In genomic region chr3:87263436-87263835, GRCm38 (mm10) we compare ENCODE assay signal across 10 mouse cellular contexts. TPM values are rescaled to one million over a fixed set of nuclear protein-coding genes. Genes with fewer than 3 reads are reported as not detected.
DNase-seq lines count a peak whose midpoint lies in the region; ATAC-seq and TF ChIP-seq lines count a peak whose summit lies in the region.
"Had no signal": no experiment of that assay in that cellular context is flagged by ENCODE, and none has a peak within 500 bp of the region (broad histone marks: within the 10 kb centered on the region; RNA-seq: fewer than 3 reads in every experiment).

Fcrls (minus strand) TSS chr3:87263738.

- 91% methylated on average over 7 of the region's 7 CpGs for WGBS in forebrain, postnatal 0 days
- WGBS in forebrain, embryonic 10.5 days: 91% methylated on average over 7 of the region's 7 CpGs
- WGBS in neural tube, embryonic 13.5 days: 92% methylated on average over 7 of the region's 7 CpGs
- 71% methylated on average over 7 of the region's 7 CpGs for WGBS in stomach, embryonic 16.5 days
- 47% methylated on average over 7 of the region's 7 CpGs for WGBS in liver, embryonic 11.5 days

- no peak for ATAC-seq in forebrain, postnatal 0 days
- ATAC-seq in neural tube, embryonic 13.5 days (ENCODE audit: low read depth): no peak
- ATAC-seq in stomach, embryonic 16.5 days (ENCODE audit: insufficient read depth, low FRiP score): no peak
- no peak for ATAC-seq in liver, embryonic 11.5 days (replicated peaks; ENCODE audit: low FRiP score)
- ATAC-seq: liver, embryonic 12.5 days had no signal

- H3K9ac ChIP-seq in forebrain, postnatal 0 days: no peak within 1 kb of the TSS
- H3K9ac ChIP-seq in neural tube, embryonic 13.5 days: no peak within 1 kb of the TSS
- H3K9ac ChIP-seq in stomach, embryonic 16.5 days (ENCODE audit: low read length): no peak within 1 kb of the TSS
- H3K9ac ChIP-seq in liver, embryonic 11.5 days (ENCODE audit: low read depth, low read length): no peak within 1 kb of the TSS
- H3K9ac ChIP-seq: liver, embryonic 12.5 days had no signal

- no peak within 1 kb of the TSS for H3K27ac ChIP-seq in forebrain, postnatal 0 days (ENCODE audit: low read depth, low read length)
- no peak within 1 kb of the TSS for H3K27ac ChIP-seq in forebrain, embryonic 10.5 days
- H3K27ac ChIP-seq in neural tube, embryonic 13.5 days (replicated peaks): no peak within 1 kb of the TSS
- H3K27ac ChIP-seq in stomach, embryonic 16.5 days (ENCODE audit: low read length): no peak within 1 kb of the TSS
- H3K27ac ChIP-seq in liver, embryonic 11.5 days (ENCODE audit: low read depth, low read length): no peak within 1 kb of the TSS
- H3K27ac ChIP-seq: liver, embryonic 12.5 days had no signal

- no peak within 1 kb of the TSS for H3K4me3 ChIP-seq in forebrain, postnatal 0 days (ENCODE audit: low read depth, low read length)
- no peak within 1 kb of the TSS for H3K4me3 ChIP-seq in forebrain, embryonic 10.5 days
- H3K4me3 ChIP-seq in neural tube, embryonic 13.5 days: no peak within 1 kb of the TSS
- H3K4me3 ChIP-seq in stomach, embryonic 16.5 days (replicated peaks; ENCODE audit: low read length): no peak within 1 kb of the TSS
- no peak within 1 kb of the TSS for H3K4me3 ChIP-seq in liver, embryonic 11.5 days (ENCODE audit: low read depth, low read length)
- H3K4me3 ChIP-seq: liver, embryonic 12.5 days; myocyte had no signal

- no peaks in the 10 kb centered on the region for H3K27me3 ChIP-seq in forebrain, postnatal 0 days (ENCODE audit: insufficient read depth, low read length)
- no peaks in the 10 kb centered on the region for H3K27me3 ChIP-seq in forebrain, embryonic 10.5 days (ENCODE audit: poor library complexity, severe bottlenecking)
- H3K27me3 ChIP-seq in neural tube, embryonic 13.5 days: no peaks in the 10 kb centered on the region
- H3K27me3 ChIP-seq in stomach, embryonic 16.5 days (ENCODE audit: control insufficient read depth, insufficient read depth, low read length): no peaks in the 10 kb centered on the region
- no peaks in the 10 kb centered on the region for H3K27me3 ChIP-seq in liver, embryonic 11.5 days (replicated peaks; ENCODE audit: control insufficient read depth, insufficient read depth, low read length)
- H3K27me3 ChIP-seq: liver, embryonic 12.5 days had no signal

- no peak within 1 kb of the TSS for H3K4me2 ChIP-seq in forebrain, postnatal 0 days (ENCODE audit: low read depth)
- no peak within 1 kb of the TSS for H3K4me2 ChIP-seq in neural tube, embryonic 13.5 days
- no peak within 1 kb of the TSS for H3K4me2 ChIP-seq in stomach, embryonic 16.5 days (ENCODE audit: low read depth, low read length)
- H3K4me2 ChIP-seq in liver, embryonic 11.5 days: no peak within 1 kb of the TSS
- H3K4me2 ChIP-seq: liver, embryonic 12.5 days had no signal

- no peak for DNase-seq in forebrain, postnatal 0 days
- DNase-seq in forebrain, embryonic 10.5 days (ENCODE audit: extremely low spot score, low spot score): no peak
- no peak for DNase-seq in neural tube, embryonic 10.5 days (ENCODE audit: extremely low spot score, low spot score)
- DNase-seq in left cerebral cortex, adult 8-10 months (ENCODE audit: low spot score in 2 of 2): no peak
- DNase-seq in liver, embryonic 11.5 days (ENCODE audit: low spot score): no peak
- no peak for DNase-seq in embryo, embryonic 11 days

- TF ChIP-seq CTCF in forebrain, postnatal 0 days (IDR thresholded peaks at IDR 0.05; ENCODE audit: low read depth): no peak

- H3K9me3 ChIP-seq in forebrain, postnatal 0 days (ENCODE audit: low read length): no peaks in the 10 kb centered on the region
- no peaks in the 10 kb centered on the region for H3K9me3 ChIP-seq in forebrain, embryonic 10.5 days
- no peaks in the 10 kb centered on the region for H3K9me3 ChIP-seq in neural tube, embryonic 13.5 days
- H3K9me3 ChIP-seq in stomach, embryonic 16.5 days (replicated peaks; ENCODE audit: control insufficient read depth, low read length): no peaks in the 10 kb centered on the region
- H3K9me3 ChIP-seq in liver, embryonic 11.5 days (ENCODE audit: control insufficient read depth, low read length): no peaks in the 10 kb centered on the region
- H3K9me3 ChIP-seq: liver, embryonic 12.5 days had no signal

- H3K36me3 ChIP-seq in forebrain, postnatal 0 days (ENCODE audit: insufficient read depth): no peaks in the 10 kb centered on the region
- no peaks in the 10 kb centered on the region for H3K36me3 ChIP-seq in forebrain, embryonic 10.5 days (replicated peaks)
- no peaks in the 10 kb centered on the region for H3K36me3 ChIP-seq in neural tube, embryonic 13.5 days
- H3K36me3 ChIP-seq in stomach, embryonic 16.5 days (ENCODE audit: control insufficient read depth, insufficient read depth, low read length): no peaks in the 10 kb centered on the region
- no peaks in the 10 kb centered on the region for H3K36me3 ChIP-seq in liver, embryonic 11.5 days (ENCODE audit: control insufficient read depth, insufficient read depth, low read length)
- H3K36me3 ChIP-seq: liver, embryonic 12.5 days had no signal

- H3K4me1 ChIP-seq in forebrain, postnatal 0 days (ENCODE audit: insufficient read depth): no peaks in the 10 kb centered on the region
- no peaks in the 10 kb centered on the region for H3K4me1 ChIP-seq in forebrain, embryonic 10.5 days
- no peaks in the 10 kb centered on the region for H3K4me1 ChIP-seq in neural tube, embryonic 13.5 days (replicated peaks)
- H3K4me1 ChIP-seq in stomach, embryonic 16.5 days (ENCODE audit: control insufficient read depth, insufficient read depth, low read length): no peaks in the 10 kb centered on the region
- H3K4me1 ChIP-seq in liver, embryonic 11.5 days (replicated peaks; ENCODE audit: control insufficient read depth, insufficient read depth, low read length): no peaks in the 10 kb centered on the region
- H3K4me1 ChIP-seq: liver, embryonic 12.5 days had no signal

RNA-seq across cellular contexts. Expression of gene Fcrls, which starts in this region (rescaled TPM):
- total RNA-seq in forebrain, postnatal 0 days (2014; rRNA removed): 15.8 and 16.2 TPM in 2 replicates
- polyA plus RNA-seq in forebrain, postnatal 0 days (2015; fragmentation: Nextera tagmentation; extraction: Ambion mirVana): 13.9 and 14.3 TPM in 2 replicates
- polyA plus RNA-seq in forebrain, embryonic 10.5 days (2016; fragmentation: Nextera tagmentation; extraction: Ambion mirVana): 2.0 and 2.6 TPM in 2 replicates
- 13.4 and 13.8 TPM in 2 replicates for polyA plus RNA-seq in neural tube, embryonic 13.5 days (2015; fragmentation: Nextera tagmentation; extraction: Ambion mirVana)
- total RNA-seq in left cerebral cortex, adult 8-10 months (2022): 10 to 100 TPM; 22.0 to 79.0 (median 36.7) TPM
- 11.4 and 12.4 TPM in 2 replicates for polyA plus RNA-seq in stomach, embryonic 16.5 days (2015; fragmentation: Nextera tagmentation; extraction: Ambion mirVana)
- 4.5 and 5.1 TPM in 2 replicates for polyA plus RNA-seq in liver, embryonic 11.5 days (2014; fragmentation: Nextera tagmentation; extraction: Ambion mirVana)
- polyA plus RNA-seq: myocyte had no signal
